Mouse (Mus musculus) lung, postnatal 10 days (tissue): Measurements from ENCODE around the gene Ddah1.
A peak's percentile ranks its signal among the peaks of the same experiment; 100 is the strongest.
"Not testable (repeated sequence)": the region's sequence is repeated elsewhere in the genome, so short reads cannot be mapped to it uniquely, and the experiment has no call there.

Source experiments
- DNase-seq: peaks from one replicate; pipeline ENCODE4 v3.0.0; 2021

Gene Ddah1

DNA sequence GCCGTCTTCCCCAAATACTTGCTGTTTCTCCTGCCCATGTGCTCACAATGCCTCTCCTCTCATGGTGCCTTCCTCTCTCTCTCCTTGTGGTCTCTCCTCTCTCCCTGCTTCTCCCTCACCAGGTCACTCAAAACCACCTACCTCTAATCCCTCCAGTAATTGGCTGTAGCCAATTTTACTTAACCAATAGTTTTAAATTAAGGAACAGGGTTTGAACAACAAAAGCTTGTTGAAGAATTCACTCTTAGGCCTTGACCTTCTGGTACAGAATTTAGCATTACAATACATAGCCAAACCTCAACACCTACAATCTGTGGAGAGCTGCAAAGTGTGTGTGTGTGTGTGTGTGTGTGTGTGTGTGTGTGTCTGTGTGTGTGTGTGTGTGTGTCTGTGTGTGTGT, 114.8 kb downstream of the Ddah1 start:
- no peak for DNase-seq

DNA sequence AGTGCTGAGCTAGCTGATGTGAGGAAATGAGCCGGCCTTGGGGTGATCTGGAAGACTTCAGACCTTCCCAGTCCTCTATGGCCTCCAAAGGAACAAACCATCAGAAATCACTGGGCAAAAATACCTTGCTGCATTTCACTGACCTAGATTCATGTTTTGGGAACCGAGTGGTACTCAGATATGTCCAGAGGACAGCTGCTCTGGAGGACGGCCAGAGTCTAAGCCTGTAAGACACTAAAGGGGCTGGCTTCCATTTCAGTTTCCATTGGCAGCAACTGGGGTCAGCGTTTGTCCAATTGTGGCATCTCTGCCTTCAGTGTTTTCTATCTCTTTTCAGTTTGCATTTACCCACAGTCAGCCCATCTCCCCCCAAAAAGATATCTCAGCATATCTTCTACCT, 115.7 kb downstream of the Ddah1 start:
- peak; percentile 71 for DNase-seq

DNA sequence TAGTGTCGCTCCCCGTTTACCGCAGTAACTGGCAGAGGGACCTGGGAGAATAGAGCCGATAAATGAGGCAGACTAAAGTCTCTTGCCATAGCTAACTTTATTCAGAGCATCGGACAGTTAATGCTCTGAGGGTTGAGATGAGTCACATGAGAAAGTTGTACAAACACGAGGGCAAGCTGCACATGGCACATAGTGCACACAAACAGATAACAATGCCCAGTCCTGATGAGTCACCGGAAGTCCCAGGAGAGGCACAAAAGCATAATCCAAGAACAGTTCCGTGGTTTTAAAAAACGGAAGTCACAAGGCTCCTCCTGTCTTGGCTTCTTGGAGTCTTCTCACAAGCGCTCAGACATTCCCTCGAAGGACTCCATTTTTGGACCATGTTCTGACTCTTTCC, 117.6 kb downstream of the Ddah1 start:
- no peak for DNase-seq

DNA sequence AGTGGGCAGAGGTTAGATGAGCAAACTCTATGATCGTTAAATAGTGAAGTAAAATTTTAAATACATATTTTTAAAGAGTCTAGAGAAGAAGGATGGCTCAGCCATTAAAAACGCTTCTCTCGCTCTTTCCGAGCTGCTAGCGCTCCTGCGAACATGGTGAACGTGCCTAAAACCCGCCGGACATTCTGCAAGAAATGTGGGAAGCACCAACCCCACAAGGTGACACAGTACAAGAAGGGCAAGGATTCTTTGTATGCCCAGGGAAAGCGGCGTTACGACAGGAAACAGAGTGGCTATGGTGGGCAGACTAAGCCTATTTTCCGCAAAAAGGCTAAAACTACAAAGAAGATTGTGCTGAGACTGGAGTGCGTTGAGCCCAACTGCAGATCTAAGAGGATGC, 120.4 kb downstream of the Ddah1 start:
- not testable (repeated sequence) for DNase-seq

DNA sequence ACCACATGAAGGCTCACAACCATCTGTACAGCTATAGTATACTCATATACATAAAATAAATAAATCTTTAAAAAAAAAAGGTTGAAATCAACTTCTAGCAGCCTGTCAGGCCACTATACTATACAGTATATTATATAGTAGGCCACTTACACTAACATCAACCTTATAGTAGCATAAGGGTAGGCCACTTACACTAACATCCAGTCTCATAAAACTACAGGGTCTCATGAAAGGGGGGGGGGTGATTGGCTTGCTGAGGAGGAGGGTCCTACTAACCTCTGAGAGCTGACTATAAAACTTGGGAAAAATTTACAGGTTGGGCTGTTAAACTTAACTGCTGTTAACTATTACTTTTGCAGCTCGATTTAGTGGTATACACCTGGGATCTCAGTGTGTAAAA, 121.9 kb downstream of the Ddah1 start:
- no peak for DNase-seq

DNA sequence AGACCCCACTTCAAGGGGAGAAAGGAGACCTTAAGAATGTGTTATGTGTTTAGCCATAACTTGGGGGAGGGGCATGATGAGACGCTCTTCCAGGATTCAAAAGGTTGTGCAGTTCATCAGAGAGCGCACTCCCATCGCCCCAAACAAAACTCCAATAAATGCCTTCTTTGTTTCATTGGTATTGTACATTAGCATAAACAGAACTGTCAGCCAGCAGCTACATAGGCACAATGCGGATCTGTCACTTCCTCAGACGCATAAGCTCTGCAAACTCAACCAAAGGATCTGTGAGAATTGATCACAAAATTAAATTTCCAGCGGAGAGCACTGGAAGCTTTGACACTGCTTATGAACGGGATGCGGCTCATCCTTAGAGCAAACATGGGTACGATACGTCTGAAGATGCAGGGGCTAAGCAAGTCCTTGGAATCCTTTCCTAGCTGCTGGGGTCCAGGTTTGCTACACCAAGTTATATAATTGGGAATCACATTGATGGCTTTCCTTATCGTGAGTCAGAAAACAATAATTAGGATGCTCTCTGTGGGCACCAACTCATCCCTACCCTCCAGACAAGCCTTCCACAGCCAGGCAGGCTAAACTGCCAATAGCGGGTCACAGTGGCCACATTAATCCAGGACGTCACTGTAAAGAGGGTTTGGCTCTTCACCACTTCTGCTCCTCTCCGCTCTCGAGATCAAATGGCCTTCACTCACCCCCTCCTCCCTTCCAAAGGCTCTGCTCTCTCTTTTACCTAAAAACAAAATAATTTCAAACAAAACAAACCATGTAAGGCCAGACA, 123.8 kb downstream of the Ddah1 start:
- no peak for DNase-seq

DNA sequence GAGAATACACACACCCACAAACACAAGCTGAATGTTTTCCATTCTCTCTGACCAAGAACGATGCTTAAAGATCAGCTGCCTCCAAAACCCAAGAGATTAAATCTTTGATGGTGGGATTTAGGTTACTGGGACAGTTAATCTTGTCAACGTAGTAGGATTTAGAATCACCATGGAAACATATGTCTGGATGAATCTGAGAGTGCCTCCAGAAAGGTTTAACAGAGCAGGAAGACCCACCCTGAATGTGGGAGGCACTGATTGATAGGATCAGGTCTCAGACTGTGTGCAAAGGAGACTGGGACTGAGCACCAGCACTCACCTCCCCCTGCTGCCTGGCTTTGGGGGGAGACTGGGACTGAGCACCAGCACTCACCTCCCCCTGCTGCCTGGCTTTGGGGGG, 124.8 kb downstream of the Ddah1 start:
- no peak for DNase-seq

DNA sequence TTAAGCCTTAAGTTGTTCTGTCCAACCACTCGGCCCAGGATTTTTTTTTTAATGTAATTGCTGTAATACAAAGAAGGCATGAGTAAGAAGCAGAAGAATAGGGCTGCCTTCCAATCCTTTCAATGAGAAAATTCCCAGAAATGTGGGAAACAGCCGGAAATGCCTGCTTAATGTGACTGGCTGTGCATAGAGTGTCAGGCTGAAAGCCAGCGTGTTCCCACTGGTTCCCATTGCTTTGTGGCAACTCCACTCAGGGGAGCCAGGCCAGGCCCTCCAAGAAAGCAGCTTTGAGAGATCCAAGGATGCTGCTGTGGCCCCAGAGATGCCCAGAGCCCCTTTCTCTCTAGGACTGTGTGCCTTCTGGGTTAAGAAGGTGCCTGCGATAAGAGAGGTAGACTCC, 126.9 kb downstream of the Ddah1 start:
- DNase-seq: peak; percentile 54

DNA sequence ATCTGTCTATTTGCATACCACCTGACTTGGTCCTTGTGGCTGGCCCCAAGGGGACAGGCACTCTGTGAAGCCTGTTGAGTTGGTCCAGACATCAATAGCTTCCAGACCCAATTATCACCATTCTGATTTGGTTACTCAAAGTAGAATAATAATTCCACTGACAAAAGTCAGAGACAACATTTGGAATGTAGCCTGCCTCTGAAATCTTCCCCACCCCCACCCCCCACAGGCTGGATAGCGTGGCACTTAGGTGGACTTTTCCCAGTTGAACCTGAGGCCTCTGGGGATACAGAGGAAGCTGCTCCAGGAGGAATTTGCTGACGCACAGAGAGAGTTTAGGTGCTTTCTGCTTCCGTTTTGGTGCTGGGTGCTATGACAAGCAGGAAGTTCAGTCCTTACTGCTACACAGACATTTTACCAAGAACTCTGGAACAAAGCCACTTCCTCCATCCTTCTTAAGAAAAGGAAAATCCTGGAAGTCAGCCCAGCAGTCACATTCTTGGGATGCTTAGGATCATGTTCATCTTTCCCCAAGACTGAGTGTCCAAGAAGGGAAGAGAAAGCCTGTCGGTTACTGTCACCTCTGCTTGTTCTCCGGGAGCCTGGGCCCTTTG, 127.5 kb downstream of the Ddah1 start:
- peak; percentile 79 for DNase-seq

DNA sequence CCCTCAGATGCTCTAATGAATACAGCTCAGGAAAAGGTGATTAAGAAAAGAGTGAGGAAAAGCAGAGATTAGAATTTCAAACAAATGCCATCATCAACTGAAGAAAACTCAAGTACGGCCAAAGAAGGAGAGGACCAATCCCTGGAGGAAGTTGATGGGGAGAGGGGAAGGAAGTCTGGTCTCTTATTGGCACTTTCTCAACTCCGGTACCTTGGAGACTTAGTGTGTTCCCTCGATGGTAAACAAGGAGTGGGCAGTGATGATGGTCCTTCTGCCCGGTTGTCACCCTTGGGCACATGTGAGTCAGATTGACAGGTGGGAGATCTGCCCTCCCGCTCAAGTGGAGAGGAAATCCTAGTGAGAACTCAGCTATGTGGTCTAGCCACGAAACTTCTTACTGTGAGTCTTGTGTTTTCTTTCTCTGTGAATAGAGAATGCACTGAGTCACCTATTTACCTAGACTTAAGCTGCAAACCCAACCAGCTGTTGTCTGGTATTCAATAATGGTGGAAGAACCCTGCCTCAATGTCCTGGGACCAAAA, 129.0 kb downstream of the Ddah1 start:
- peak; percentile 16 for DNase-seq

DNA sequence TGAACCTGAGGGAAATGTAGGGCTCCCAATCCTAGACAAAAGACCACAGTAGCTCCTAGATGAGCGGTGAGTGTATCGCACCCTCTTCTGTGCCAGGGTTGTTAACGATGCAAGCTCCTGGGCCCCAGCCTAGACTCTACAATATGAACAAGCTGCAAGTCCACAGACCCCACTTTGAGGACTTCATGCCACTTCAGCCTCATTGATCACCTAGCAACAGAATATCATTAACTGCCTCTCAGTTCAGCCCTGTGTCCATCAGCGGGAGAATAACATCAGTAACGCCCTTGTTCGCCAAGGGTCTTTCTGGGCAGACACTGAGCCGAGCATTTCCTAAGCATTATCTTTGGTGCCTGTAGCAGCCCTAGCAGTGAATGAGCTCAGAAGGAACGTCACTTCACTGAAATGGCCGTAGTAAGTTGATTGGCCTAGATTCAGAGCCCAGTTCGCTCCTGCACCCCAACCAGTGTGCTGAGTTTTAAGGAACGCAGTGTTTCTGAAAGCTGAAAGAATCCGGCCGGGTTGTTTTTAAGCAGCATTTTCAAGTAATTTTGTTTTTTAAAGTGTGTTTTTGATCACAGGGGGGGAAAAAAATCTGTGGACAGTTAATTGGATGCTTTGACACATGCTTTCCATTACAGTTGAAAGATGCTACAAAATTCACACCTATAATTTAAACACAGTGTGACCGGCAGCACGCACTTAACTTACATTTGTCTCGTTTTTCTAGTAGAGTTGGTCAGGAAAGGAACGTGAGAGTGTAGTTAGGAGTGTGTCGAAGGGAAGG, 132.1 kb downstream of the Ddah1 start:
- no peak for DNase-seq

DNA sequence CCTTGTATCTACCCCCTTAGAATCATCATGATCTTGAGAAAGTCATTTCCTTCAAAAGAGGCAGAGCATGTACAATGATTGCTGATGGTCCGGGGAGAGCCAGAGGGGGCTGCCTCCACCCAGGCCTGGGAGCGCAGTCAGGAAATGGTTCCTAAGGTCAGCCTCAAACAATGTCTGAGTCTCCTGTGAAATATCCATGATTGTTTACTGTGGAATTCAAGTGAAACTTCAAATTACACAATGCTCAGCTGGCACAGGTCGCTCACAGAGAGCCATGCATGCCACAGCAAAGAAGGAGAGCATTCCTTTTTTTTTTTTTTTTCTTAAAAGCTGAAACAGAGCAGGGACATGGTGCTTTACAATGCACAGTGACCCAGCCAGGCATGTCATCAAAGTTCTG, 134.0 kb downstream of the Ddah1 start:
- DNase-seq: peak; percentile 11

DNA sequence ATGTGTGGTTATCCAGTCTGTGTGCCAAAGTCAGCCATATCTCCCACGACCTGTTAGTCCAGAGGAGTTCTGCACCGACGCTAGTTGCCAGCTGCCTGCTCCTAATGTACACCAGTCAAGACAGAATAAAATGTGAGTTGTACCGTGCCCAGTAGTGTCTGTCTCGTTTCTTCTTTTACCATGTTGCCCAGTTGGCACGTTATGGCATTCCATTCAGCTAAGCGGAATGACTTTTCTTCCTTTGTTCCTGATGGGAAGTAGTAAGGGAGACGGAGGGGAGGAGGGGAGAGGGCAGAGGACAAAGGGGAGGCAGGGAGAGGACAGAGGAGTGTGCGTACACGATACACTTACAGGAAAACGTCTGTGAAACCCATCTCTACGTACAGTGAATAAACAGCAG, 135.7 kb downstream of the Ddah1 start:
- DNase-seq: no peak

DNA sequence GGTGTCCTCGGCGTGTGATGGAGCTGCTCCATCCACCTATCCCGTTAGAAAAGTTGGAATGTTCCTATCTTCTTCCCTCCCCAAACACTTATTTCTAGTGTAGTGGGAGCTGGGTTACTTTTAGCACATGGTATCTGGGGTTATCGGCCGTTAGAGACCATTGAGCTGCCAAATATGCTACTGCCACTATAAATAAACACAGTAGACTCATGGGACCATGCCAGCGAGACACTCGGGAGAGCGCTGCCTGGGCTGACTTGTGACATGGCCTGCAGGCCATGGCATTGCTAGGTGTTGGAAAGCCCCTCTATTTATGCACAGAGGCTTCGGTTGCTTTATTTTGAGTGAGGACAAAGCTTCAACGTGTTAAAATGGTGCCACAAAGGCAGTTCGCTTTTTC, 139.3 kb downstream of the Ddah1 start:
- peak; percentile 47 for DNase-seq

DNA sequence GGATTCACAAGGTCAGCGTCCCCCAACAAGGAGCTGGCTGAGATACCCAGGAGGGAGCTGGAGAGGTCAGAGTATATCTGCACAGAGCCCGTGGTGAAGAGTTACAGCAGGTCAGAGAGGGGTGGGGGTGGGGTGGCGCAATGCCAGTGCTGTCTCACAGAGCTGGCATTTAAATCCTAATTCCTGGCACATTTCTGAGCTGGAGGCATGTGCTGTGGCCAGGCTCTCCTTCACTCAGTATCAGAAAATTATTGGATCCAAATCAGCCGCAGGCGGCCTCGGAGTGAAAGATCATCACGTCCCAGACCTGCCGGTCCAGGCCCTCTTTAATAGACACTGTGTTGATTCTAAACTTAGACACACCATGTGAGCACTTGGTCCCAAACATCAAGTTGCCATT, 141.4 kb downstream of the Ddah1 start:
- DNase-seq: no peak

DNA sequence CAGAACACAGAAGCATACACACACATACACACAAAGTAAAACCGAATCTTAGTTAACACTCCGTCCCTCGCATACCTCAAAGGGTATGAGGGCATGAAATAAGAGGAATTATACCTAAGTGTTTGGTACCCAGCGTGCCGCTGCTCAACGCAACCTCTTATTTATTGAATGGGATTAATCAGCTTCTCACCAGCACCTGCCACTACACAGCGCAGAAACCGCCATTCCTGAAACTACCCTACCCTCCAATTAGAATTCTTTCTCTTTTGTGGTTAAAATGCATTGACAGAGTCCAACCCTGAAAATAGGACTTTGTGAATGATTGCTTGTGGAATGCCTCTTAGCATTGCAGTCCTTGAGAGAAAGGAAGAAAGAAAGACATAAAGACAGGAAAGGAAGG, 145.1 kb downstream of the Ddah1 start:
- no peak for DNase-seq

DNA sequence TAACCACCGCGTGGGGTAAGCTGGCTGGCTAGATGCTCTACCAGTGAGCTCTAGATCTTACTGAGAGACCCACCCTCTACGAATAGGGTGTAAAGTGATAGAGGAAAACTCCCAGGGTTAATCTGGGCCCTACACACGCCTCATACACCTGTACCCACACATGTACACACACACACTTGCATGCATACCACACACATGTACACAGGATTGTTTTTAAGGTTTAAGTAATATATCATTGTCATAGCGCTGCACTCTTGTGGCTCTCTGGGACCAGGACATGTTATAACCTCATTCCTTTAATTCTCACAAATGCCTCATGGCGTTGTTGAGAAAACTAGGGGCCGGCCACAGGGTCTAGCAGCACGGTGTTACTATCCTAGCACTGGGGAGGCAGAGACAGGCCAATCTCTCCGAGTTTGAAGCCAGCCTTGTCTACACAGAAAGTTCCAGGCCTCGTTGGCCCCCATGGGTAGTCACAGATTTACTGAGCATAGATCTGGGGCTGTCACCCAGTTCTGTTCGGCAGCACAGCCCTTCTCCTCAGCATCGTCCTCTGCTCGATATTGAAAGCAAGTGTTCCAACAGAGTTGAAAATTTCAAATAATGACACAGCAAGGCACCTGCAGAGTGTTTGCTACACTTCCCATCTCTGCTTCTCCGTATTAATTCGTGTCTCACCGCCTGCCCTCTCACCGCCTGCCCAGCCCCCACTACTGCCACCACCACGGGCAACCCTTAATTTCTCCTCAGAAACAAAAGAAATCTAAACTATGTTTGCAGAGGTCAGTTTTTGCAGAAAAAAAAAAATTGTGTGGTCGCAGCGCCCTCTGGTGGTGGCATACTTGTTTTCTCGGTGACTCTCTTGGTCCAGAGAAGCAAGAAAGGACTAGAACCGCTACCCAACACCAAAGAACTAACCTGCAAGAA, 146.6 kb downstream of the Ddah1 start:
- DNase-seq: peak; percentile 78

DNA sequence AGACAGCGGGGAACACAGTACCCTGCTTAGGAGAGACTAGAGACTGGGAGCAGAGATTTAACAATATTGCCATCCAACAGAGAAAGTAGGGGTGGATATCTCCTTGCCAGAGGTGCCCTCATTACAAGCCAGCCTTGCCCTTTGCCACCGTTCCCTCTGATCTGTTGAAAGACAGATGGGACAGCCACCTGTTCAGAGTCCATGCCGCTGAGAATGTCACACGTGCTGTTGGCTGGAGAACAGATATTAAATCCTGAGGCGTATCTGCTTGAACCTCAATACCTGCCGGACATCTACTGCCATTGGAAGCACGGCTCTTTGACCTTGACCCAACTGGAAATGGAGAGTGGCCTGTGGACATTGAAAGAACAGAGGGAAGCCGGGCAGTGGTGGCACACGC, 148.1 kb downstream of the Ddah1 start:
- DNase-seq: no peak

DNA sequence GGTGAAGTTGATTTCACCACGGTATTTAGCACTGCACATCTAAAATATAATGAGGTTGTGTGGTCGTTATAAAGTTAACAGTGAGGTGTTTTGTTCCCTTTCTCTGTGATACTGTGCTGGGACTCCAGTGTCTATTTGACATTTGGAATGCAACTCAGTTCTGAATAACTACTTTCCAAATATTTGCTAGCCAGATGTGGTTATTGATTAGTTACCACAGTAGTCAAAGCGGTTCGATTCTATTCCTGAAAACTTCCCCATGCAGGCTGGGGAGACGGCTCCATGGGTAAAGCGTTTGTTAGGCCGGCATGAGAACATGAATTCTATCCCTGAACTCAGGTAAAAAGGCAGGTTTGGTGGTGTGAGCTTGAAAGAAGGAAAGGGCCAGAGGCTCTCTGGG, 154.0 kb downstream of the Ddah1 start:
- DNase-seq: no peak

DNA sequence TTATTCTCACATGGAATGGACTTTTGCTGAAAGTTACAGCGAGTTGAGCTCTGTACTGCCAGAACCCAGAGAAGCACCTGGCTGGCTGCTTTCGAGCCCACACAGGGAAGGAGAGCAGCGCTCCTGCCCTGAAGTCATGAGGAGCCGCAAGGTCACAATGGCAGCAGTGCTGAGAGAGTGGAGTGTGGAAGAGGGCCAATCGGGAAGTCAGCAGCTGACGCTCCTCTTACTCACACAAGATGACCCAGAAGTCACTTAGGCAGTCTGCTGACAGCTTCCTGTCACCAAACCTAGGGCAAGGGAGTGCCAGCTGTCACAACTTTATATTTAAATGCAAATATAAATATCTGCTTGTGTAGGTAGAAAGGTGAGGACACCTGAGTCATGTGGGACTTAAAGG, 154.8 kb downstream of the Ddah1 start:
- no peak for DNase-seq

DNA sequence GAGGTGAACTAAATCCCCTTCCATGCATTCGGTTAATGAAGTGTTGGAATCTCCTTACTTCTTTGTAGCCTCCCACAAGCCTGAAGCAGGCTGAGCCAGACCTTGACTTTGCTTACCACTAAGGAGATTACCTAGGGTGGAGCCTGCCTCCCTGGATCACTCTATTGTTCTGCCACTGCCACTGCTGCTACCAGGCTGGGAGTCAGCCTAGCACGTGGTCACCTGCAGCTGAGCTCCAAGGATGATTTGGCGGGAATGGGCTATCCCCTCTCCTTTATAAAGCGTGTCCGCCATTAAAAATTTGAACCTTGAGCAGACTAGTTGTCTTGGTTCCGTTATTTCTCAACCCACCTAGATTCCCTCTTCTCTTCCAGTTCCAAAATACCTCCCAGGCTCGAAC, 155.5 kb downstream of the Ddah1 start:
- not testable (repeated sequence) for DNase-seq

DNA sequence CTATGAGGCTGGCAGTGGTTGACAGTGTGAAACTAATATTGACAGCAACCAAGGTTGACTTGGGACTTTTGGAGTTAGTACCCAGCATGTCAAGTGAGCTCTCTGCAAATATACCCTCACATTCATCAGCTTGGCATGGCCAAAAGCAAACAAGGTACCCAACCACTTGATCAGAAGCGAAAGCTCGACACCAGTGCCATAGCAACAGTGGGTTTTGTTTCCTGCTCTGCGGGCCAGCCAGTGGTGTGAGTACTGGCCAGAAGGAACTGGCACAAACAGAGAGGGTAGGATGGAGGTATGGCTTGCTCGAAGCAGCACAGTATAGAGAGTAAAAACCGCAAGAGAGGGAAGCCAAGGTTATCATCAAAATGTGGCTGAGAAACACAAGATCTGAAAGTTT, 157.9 kb downstream of the Ddah1 start:
- DNase-seq: no peak

DNA sequence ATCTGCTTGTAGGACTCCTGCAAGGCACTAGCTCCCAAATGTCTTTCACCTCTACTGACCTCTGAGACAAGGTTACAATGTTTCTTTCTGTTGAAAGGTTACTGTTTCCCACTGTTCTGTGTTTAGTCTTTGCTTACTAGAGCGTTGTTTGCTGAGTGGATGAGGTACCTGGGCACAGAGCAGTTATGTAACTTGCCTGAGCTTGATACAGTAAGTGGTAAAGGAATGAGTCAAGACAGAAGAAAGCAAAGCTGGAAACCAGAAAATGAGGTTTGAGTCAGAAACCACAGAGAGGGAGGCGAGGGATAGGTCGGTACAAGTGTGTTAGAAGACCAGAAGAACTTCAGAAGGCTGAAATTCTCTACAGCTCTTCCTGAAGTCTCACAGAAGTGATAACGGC, 158.4 kb downstream of the Ddah1 start:
- no peak for DNase-seq
